Mouse (Mus musculus): ENCODE data around the gene Bpgm.

GRCm38 (mm10) chr6:34508016-34508415 lies 32.0 kb downstream of the Bpgm start:
- TF ChIP-seq GATA1 (IDR thresholded peaks at IDR 0.05; ENCODE audit: borderline replicate concordance, low read length) (no peak), CTCF (IDR thresholded peaks at IDR 0.05; ENCODE audit: low read depth, low read length) (no peak), POLR2AphosphoS5 (IDR thresholded peaks at IDR 0.05; ENCODE audit: insufficient replicate concordance, low read depth, low read length) (no peak), TAL1 (conservative IDR thresholded peaks at IDR 0.05; ENCODE audit: low read depth, low read length) (peak; percentile 47; the same call in 1 of the 2 replicates)

Measured in G1E (cell line).